Mouse (Mus musculus) midbrain, embryonic 12.5 days (tissue): Measurements from ENCODE around the gene Lcn12. TPM values are rescaled to one million over a fixed set of nuclear protein-coding genes. Genes with fewer than 3 reads are reported as not detected.

Experiments used
- ATAC-seq: fragments of 200-750 bp; cut with Nextera tagmentation; 2 replicates; pipeline ENCODE4 v1.8.0; 2017; ENCODE audit warnings: low read depth, moderate TSS enrichment, moderate library complexity; ENCODE audit not compliant: low FRiP score
- H3K27ac ChIP-seq: fragments of 300-500 bp; sonication (generic); replicated peaks from 2 replicates; pipeline ENCODE4 v1.5.1; 2016; ENCODE audit warnings: mild to moderate bottlenecking
- H3K27me3 ChIP-seq: fragments of 300-500 bp; sonication (generic); 2 replicates; pipeline ENCODE4 v1.6.1; 2016; ENCODE audit warnings: mild to moderate bottlenecking
- H3K36me3 ChIP-seq: fragments of 300-500 bp; sonication (generic); 2 replicates; pipeline ENCODE4 v1.6.1; 2016
- H3K4me1 ChIP-seq: fragments of 300-500 bp; sonication (generic); 2 replicates; pipeline ENCODE4 v1.6.1; 2016
- H3K4me2 ChIP-seq: fragments of 300-500 bp; sonication (generic); replicated peaks from 2 replicates; pipeline ENCODE4 v1.6.1; 2016; ENCODE audit warnings: mild to moderate bottlenecking, moderate library complexity
- H3K4me3 ChIP-seq: fragments of 300-500 bp; sonication (generic); 2 replicates; pipeline ENCODE4 v1.5.1; 2016; ENCODE audit warnings: mild to moderate bottlenecking
- H3K9ac ChIP-seq: fragments of 300-500 bp; sonication (generic); replicated peaks from 2 replicates; pipeline ENCODE4 v1.6.1; 2016; ENCODE audit warnings: mild to moderate bottlenecking, moderate library complexity
- H3K9me3 ChIP-seq: fragments of 300-500 bp; sonication (generic); 2 replicates; pipeline ENCODE4 v1.6.1; 2016; ENCODE audit warnings: mild to moderate bottlenecking
- WGBS: fragments of 180-500 bp; shearing (Covaris S2); methylation state at CpG from one replicate; pipeline ENCODE4 v1.1.7; 2016; 5-methylcytosine and 5-hydroxymethylcytosine counted together
- microRNA-seq: library from miRNA; unstranded; fragments of <30 nt; microRNA quantifications from one replicate; pipeline ENCODE4, GENCODE M21; 2017
- polyA plus RNA-seq: library from polyadenylated mRNA; unstranded; fragments of >200 nt; fragmentation: Nextera tagmentation; extraction: Ambion mirVana; gene quantifications from 2 replicates; pipeline ENCODE4 v1.2.1, GENCODE M21; 2016

The Lcn12 gene
- polyA plus RNA-seq, 1 experiment from 2014 or later: not detected

DNA sequence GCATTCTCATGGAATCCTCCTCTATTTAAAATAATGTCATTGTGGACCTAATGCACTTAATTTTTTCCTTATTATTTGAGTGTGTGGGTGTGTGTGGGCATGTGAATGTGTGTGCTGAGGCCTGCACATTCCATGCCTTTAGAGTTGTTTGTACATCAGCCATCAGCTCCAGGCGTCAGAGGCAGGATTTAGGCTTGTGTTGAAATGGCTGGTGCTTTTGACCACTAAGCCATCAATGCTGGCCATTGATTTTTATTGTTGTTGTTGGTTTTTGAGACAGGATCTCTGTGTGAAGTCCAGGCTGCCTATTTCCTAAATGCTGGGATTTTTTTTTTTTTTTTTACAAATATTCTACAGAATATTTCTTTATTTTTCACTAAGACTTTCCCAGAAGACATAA lies 40.8 kb downstream of the Lcn12 start:
- Histone ChIP-seq H3K9ac (no peak overlapping the region), H3K36me3 (peaks cover 6% of the 10 kb centered on the region), H3K4me1 (no peaks in the 10 kb centered on the region), H3K9me3 (no peaks in the 10 kb centered on the region), H3K27ac (no peak overlapping the region), H3K4me2 (no peak overlapping the region), H3K27me3 (no peaks in the 10 kb centered on the region; the same call in 1 of the 2 replicates), H3K4me3 (no peak overlapping the region)
- WGBS: 45% methylated on average over 1 of the region's 1 CpGs
- no peak for ATAC-seq

GRCm38 (mm10) chr2:25450853-25451647 lies 42.7 kb downstream of the Lcn12 start:
- WGBS: 86% methylated on average over 8 of the region's 8 CpGs

DNA sequence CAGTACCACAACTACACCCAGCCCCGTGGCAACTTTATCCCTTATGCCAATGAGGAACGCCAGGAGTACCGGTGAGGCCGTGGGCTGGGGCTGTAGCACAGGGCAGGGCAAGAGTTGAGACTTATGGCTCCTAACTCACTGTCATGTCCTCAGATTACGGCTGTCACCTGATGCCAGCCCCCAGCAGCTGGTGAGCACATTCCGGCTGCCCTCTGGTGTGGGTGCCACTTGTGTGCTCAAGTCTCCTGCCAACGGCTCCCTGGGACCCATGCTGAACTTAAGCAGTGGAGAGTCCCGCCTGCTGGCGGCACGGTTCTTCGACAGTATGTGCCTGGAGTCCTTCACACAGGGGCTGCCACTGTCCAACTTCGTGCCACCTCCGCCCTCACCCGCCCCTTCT lies 51.0 kb downstream of the Lcn12 start:
- H3K4me3 ChIP-seq: no peak overlapping the region
- peaks cover 95% of the 10 kb centered on the region for H3K36me3 ChIP-seq
- no peaks in the 10 kb centered on the region for H3K9me3 ChIP-seq
- 96% methylated on average over 14 of the region's 14 CpGs for WGBS
- H3K27ac ChIP-seq: no peak overlapping the region
- no peaks in the 10 kb centered on the region for H3K4me1 ChIP-seq
- no peak overlapping the region for H3K4me2 ChIP-seq
- H3K9ac ChIP-seq: no peak overlapping the region
- no peak for ATAC-seq
- H3K27me3 ChIP-seq: no peaks in the 10 kb centered on the region

More at GRCm38 (mm10) chr2:25450853-25451647, 42.7 kb downstream of the Lcn12 start:
- Histone ChIP-seq H3K27me3 (no peaks in the 10 kb centered on the region; the same call in 1 of the 2 replicates), H3K4me2 (no peak overlapping the region), H3K4me1 (no peaks in the 10 kb centered on the region), H3K9me3 (no peaks in the 10 kb centered on the region), H3K36me3 (peaks cover 23% of the 10 kb centered on the region), H3K9ac (no peak overlapping the region), H3K4me3 (no peak overlapping the region), H3K27ac (no peak overlapping the region)
- no peak for ATAC-seq

GRCm38 (mm10) chr2:25441067-25441466 lies 52.6 kb downstream of the Lcn12 start:
- Histone ChIP-seq H3K9ac (no peak overlapping the region), H3K4me2 (no peak overlapping the region), H3K27me3 (no peaks in the 10 kb centered on the region), H3K36me3 (peaks cover 95% of the 10 kb centered on the region), H3K9me3 (no peaks in the 10 kb centered on the region), H3K27ac (no peak overlapping the region), H3K4me1 (no peaks in the 10 kb centered on the region), H3K4me3 (no peak overlapping the region)
- ATAC-seq: no peak
- 88% methylated on average over 20 of the region's 20 CpGs for WGBS

Small RNA genes within 50 kb of the gene (microRNA-seq; reads per million reads assigned to microRNA genes)
- not detected for gene Mir3087

Other genes starting within 250 kb of the Lcn12 start
- gene AL732309.1, start 247.0 kb downstream of the Lcn12 start, polyA plus RNA-seq: 5.1 and 5.2 TPM in 2 replicates
- 20.6 and 23.6 TPM in 2 replicates for gene Tmem203, start 238.5 kb downstream of the Lcn12 start, polyA plus RNA-seq
- 10.1 and 10.2 TPM in 2 replicates for gene Tprn, start 231.3 kb downstream of the Lcn12 start, polyA plus RNA-seq
- gene Ssna1, start 221.5 kb downstream of the Lcn12 start, polyA plus RNA-seq: 210 and 216 TPM in 2 replicates
- gene Anapc2, start 221.4 kb downstream of the Lcn12 start, polyA plus RNA-seq: 143 and 144 TPM in 2 replicates
- gene Tmem210, start 205.8 kb downstream of the Lcn12 start, polyA plus RNA-seq: not detected in 2 replicates
- not detected in 2 replicates for gene Lrrc26, start 204.0 kb downstream of the Lcn12 start, polyA plus RNA-seq
- 6.1 and 8.2 TPM in 2 replicates for gene Grin1, start 174.7 kb downstream of the Lcn12 start, polyA plus RNA-seq
- gene Man1b1, start 161.6 kb downstream of the Lcn12 start, polyA plus RNA-seq: 72.2 and 72.9 TPM in 2 replicates
- 19.5 and 20.5 TPM in 2 replicates for gene Dpp7, start 137.6 kb downstream of the Lcn12 start, polyA plus RNA-seq
- gene Uap1l1, start 128.2 kb downstream of the Lcn12 start, polyA plus RNA-seq: 2.9 and 7.4 TPM in 2 replicates
- gene Sapcd2, start 121.6 kb downstream of the Lcn12 start, polyA plus RNA-seq: 52.1 and 52.3 TPM in 2 replicates
- gene Entpd2, start 98.0 kb downstream of the Lcn12 start, polyA plus RNA-seq: 0.20 TPM in 2 replicates
- gene Npdc1, start 94.6 kb downstream of the Lcn12 start, polyA plus RNA-seq: 216 and 221 TPM in 2 replicates
- 0.09 TPM in 1 of 2 replicates, not detected in the other for gene Fut7, start 70.6 kb downstream of the Lcn12 start, polyA plus RNA-seq
- 9.4 and 10.3 TPM in 2 replicates for gene Abca2, start 65.2 kb downstream of the Lcn12 start, polyA plus RNA-seq
- 2.5 and 2.9 TPM in 2 replicates for gene Clic3, start 37.1 kb downstream of the Lcn12 start, polyA plus RNA-seq
- 42.9 and 48.6 TPM in 2 replicates for gene Paxx, start 32.8 kb downstream of the Lcn12 start, polyA plus RNA-seq
- gene Ptgds, start 23.9 kb downstream of the Lcn12 start, polyA plus RNA-seq: 1.5 and 1.8 TPM in 2 replicates
- 104 and 112 TPM in 2 replicates for gene Fbxw5, start 6.8 kb upstream of the Lcn12 start, polyA plus RNA-seq
- gene C8g, start 7.8 kb upstream of the Lcn12 start, polyA plus RNA-seq: 5.1 and 5.3 TPM in 2 replicates
- gene Traf2, start 53.0 kb upstream of the Lcn12 start, polyA plus RNA-seq: 32.3 and 32.4 TPM in 2 replicates
- gene Edf1, start 63.9 kb upstream of the Lcn12 start, polyA plus RNA-seq: 362 and 366 TPM in 2 replicates
- gene Mamdc4, start 80.9 kb upstream of the Lcn12 start, polyA plus RNA-seq: 5.1 and 7.2 TPM in 2 replicates
- gene Phpt1, start 81.3 kb upstream of the Lcn12 start, polyA plus RNA-seq: 166 and 173 TPM in 2 replicates
- gene Ajm1, start 87.8 kb upstream of the Lcn12 start, polyA plus RNA-seq: 1.8 and 1.9 TPM in 2 replicates
- gene Rabl6, start 114.6 kb upstream of the Lcn12 start, polyA plus RNA-seq: 69.3 and 71.0 TPM in 2 replicates
- gene Ccdc183, start 123.8 kb upstream of the Lcn12 start, polyA plus RNA-seq: 0.20 and 0.36 TPM in 2 replicates
- gene Tmem141, start 128.1 kb upstream of the Lcn12 start, polyA plus RNA-seq: 15.4 and 20.7 TPM in 2 replicates
- 1.6 and 2.2 TPM in 2 replicates for gene Fcna, start 134.1 kb upstream of the Lcn12 start, polyA plus RNA-seq
- not detected in 2 replicates for gene Lcn8, start 159.2 kb upstream of the Lcn12 start, polyA plus RNA-seq
- gene Lcn5, start 164.0 kb upstream of the Lcn12 start, polyA plus RNA-seq: not detected in 2 replicates
- gene Lcn6, start 182.9 kb upstream of the Lcn12 start, polyA plus RNA-seq: not detected in 2 replicates
- gene Lcn10, start 188.8 kb upstream of the Lcn12 start, polyA plus RNA-seq: not detected in 2 replicates
- gene Obp2a, start 206.1 kb upstream of the Lcn12 start, polyA plus RNA-seq: not detected in 2 replicates
- 76.1 and 78.5 TPM in 2 replicates for gene Bmyc, start 212.8 kb upstream of the Lcn12 start, polyA plus RNA-seq
- gene Obp2b, start 243.1 kb upstream of the Lcn12 start, polyA plus RNA-seq: not detected in 2 replicates